Mouse (Mus musculus): ENCODE results near the gene Fzr1. TPM values are rescaled to one million over a fixed set of nuclear protein-coding genes. Genes with fewer than 3 reads are reported as not detected.

The Fzr1 gene
- polyA plus RNA-seq (2015; fragmentation: Nextera tagmentation; extraction: Ambion mirVana) = 88.5 and 90.5 TPM in 2 replicates

- peak within 1 kb of the TSS; percentile 81 for H3K9ac ChIP-seq
- H3K36me3 ChIP-seq = peaks cover 15% of the 10 kb centered on the region; the same call in 1 of the 2 replicates
- no peaks in the 10 kb centered on the region for H3K9me3 ChIP-seq
- H3K4me3 ChIP-seq (replicated peaks) = peak within 1 kb of the TSS; percentile 82
- WGBS = 1% methylated on average over 49 of the region's 59 CpGs
- H3K4me2 ChIP-seq = peak within 1 kb of the TSS; percentile 79
- peak; percentile 3; the same call in 1 of the 2 replicates for ATAC-seq (ENCODE audit: insufficient read depth, low FRiP score, low read depth)
- peaks cover 26% of the 10 kb centered on the region for H3K4me1 ChIP-seq
- H3K27ac ChIP-seq = peak within 1 kb of the TSS; percentile 74
- no peaks in the 10 kb centered on the region for H3K27me3 ChIP-seq (replicated peaks)
These were observed at the start of gene Fzr1 for GRCm38 (mm10) chr10:81377793-81378552. Gene Fzr1, minus strand, starts transcription at chr10:81378516.

DNA sequence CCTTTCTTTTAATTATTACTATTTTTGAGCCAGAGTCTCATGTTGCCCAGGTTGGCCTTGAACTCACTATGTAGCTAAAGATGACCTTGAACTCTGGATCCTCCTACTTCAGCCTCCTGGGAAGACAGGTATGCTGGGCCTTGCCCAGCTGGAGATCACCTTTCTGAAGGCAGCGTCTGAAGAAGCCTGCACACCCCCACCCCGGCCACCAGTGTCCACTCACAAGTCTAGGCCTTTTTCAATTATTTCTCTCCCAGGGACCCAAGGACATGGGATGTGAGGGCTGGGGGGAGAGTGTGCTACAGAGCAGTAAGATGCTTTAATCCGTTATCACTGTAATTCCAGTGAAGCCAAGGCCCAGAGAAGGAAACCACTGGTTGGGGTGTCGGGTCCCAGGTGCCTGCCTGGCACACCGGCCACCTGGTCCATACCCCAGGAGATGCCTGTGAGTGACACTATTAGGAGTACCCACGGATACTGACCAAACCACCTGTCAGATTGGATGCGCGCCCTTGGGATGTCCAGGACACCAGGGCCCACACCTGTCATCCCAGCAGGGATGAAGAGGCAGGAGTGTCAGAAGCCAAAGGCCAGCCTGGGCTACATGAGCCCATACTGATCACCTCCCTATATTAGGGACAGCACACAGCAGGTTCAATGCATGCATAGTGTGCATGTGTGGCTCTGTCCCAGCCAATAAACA is 49.6 kb upstream of the Fzr1 start:
- ATAC-seq (ENCODE audit: insufficient read depth, low FRiP score, low read depth) = no peak
- WGBS = 82% methylated on average over 8 of the region's 8 CpGs
- no peaks in the 10 kb centered on the region for H3K9me3 ChIP-seq
- H3K9ac ChIP-seq = no peak overlapping the region
- H3K4me1 ChIP-seq = peaks cover 48% of the 10 kb centered on the region
- 0 out of 2 replicates have a peak overlapping the region, but pooled peaks have one; percentile 68 for H3K4me2 ChIP-seq
- H3K27me3 ChIP-seq (replicated peaks) = no peaks in the 10 kb centered on the region
- H3K36me3 ChIP-seq = no peaks in the 10 kb centered on the region
- H3K4me3 ChIP-seq (replicated peaks) = no peak overlapping the region
- H3K27ac ChIP-seq = no peak overlapping the region

DNA sequence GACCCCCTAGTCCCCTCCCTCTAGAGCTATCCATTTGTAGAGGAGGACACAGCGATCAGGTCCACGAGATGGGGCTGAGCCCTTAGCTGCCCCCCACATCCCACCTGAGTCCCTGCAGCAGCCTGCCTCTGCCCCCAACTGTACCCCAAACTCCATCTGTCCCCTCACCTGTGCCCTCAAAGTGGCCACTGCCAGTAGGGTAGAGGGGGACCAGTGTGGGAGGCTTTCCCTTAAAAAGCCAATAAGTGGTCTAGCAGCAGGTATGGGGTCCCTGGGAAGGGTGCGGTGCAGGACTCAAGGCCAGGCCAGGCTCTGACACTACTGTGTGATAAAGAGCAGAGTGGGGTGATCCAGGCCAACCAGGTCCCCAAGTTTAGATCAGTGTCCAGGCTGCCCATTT is 49.0 kb upstream of the Fzr1 start:
- ATAC-seq (ENCODE audit: insufficient read depth, low FRiP score, low read depth) = no peak
- WGBS = 37% methylated on average over 3 of the region's 3 CpGs

GRCm38 (mm10) chr10:81426897-81427296 is 48.6 kb upstream of the Fzr1 start:
- no peaks in the 10 kb centered on the region for H3K36me3 ChIP-seq
- H3K27me3 ChIP-seq (replicated peaks) = no peaks in the 10 kb centered on the region
- 0% methylated on average over 34 of the region's 38 CpGs for WGBS
- peak overlapping the region; percentile 57 for H3K27ac ChIP-seq
- ATAC-seq (ENCODE audit: insufficient read depth, low FRiP score, low read depth) = no peak
- peaks cover 42% of the 10 kb centered on the region for H3K4me1 ChIP-seq
- H3K4me2 ChIP-seq = peak overlapping the region; percentile 68
- H3K4me3 ChIP-seq (replicated peaks) = peak overlapping the region; percentile 59
- peak overlapping the region; percentile 57 for H3K9ac ChIP-seq
- no peaks in the 10 kb centered on the region for H3K9me3 ChIP-seq

More for the DNA sequence above, 49.0 kb upstream of the Fzr1 start:
- Histone ChIP-seq H3K27ac (0 out of 2 replicates have a peak overlapping the region, but pooled peaks have one; percentile 57), H3K27me3 (replicated peaks) (no peaks in the 10 kb centered on the region), H3K4me1 (peaks cover 42% of the 10 kb centered on the region), H3K9ac (peak overlapping the region; percentile 57; the same call in 1 of the 2 replicates), H3K4me3 (replicated peaks) (peak overlapping the region; percentile 59), H3K36me3 (no peaks in the 10 kb centered on the region), H3K9me3 (no peaks in the 10 kb centered on the region), H3K4me2 (peak overlapping the region; percentile 68)

DNA sequence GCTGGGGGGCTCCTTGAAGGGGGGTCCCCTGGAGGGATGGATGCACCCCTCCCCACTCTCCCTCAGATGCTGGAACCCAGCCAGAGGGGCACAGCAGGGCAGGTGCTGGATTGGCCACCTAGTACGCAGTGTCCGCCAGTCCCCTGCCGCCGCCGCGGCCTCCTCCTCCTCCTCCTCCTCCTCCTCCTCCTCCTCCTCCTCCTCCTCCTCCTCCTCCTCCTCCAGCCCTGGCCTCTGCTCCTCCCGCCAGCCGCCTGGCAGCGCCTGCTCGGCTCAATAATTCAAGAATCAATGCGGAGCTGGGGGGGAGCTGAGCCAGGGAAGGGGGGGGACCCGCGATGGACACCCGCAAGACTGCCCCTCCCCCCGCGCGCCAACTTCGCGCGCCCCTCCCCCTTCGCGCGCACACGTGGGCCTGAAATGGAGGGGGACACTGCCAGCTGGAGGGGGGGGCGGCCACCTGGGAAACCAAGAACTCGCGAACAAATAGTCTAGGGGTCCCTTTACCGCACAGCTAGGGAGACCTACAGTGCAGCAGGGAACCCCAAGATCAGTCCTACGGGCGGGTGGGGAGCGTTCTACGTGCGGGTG is 47.9 kb upstream of the Fzr1 start:
- WGBS = 1% methylated on average over 23 of the region's 33 CpGs
- no peak for ATAC-seq (ENCODE audit: insufficient read depth, low FRiP score, low read depth)
- Histone ChIP-seq H3K27me3 (replicated peaks) (no peaks in the 10 kb centered on the region), H3K4me2 (peak overlapping the region; percentile 68), H3K27ac (peak overlapping the region; percentile 57), H3K9ac (peak overlapping the region; percentile 57), H3K4me3 (replicated peaks) (peak overlapping the region; percentile 59), H3K9me3 (no peaks in the 10 kb centered on the region), H3K4me1 (peaks cover 35% of the 10 kb centered on the region), H3K36me3 (no peaks in the 10 kb centered on the region)

DNA sequence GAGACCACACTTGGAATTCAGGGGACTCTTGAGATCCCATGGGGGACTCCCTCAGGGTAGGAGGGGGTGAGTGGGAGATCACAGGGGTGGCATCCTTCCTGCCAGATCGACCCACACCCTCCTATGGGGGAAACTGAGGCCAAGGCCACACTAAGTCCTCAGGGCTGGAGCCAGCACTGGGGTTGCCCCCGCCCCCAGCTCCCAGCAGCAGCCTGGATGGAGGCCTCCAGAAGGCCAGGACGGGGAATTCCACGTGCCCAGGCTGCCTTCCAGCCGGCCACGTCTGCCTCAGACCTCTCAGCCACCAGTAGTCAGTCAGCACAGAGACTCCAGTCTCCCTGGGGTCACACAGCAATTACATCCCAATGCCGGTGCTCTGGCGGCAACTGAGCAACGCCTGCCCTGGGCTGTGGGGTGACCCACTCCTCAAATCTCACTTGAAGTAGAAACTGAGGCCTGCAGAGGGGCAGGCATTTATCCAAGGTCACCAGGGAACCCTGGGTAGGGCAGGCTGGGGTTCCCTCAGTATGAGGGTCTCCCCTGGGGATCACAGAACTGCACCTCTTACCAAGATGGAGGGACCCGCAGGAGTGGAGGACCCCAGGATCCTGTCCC is 47.0 kb upstream of the Fzr1 start:
- no peaks in the 10 kb centered on the region for H3K36me3 ChIP-seq

GRCm38 (mm10) chr10:81424246-81425051 is 46.1 kb upstream of the Fzr1 start:
- ATAC-seq (ENCODE audit: insufficient read depth, low FRiP score, low read depth) = 0 out of 2 replicates have a peak, but pooled peaks have one; percentile 17

More for the DNA sequence above, 47.0 kb upstream of the Fzr1 start:
- peak overlapping the region; percentile 68 for H3K4me2 ChIP-seq
- no peaks in the 10 kb centered on the region for H3K27me3 ChIP-seq (replicated peaks)
- no peak for ATAC-seq (ENCODE audit: insufficient read depth, low FRiP score, low read depth)
- WGBS = 39% methylated on average over 10 of the region's 10 CpGs
- no peak overlapping the region for H3K9ac ChIP-seq
- H3K4me1 ChIP-seq = peaks cover 31% of the 10 kb centered on the region
- no peaks in the 10 kb centered on the region for H3K9me3 ChIP-seq
- peak overlapping the region; percentile 59 for H3K4me3 ChIP-seq (replicated peaks)
- H3K27ac ChIP-seq = peak overlapping the region; percentile 78

GRCm38 (mm10) chr10:81423476-81424245 is 45.3 kb upstream of the Fzr1 start:
- Histone ChIP-seq H3K4me2 (peak overlapping the region; percentile 68), H3K4me1 (peaks cover 33% of the 10 kb centered on the region), H3K9me3 (no peaks in the 10 kb centered on the region), H3K36me3 (0 out of 2 replicates have a peak, but pooled peaks cover 5% of the 10 kb centered on the region), H3K27ac (peak overlapping the region; percentile 49; the same call in 1 of the 2 replicates), H3K27me3 (replicated peaks) (no peaks in the 10 kb centered on the region), H3K4me3 (replicated peaks) (peak overlapping the region; percentile 59; the same call in 1 of the 2 replicates), H3K9ac (no peak overlapping the region)
- 68% methylated on average over 4 of the region's 4 CpGs for WGBS
- ATAC-seq (ENCODE audit: insufficient read depth, low FRiP score, low read depth) = no peak

More at GRCm38 (mm10) chr10:81424246-81425051, 46.1 kb upstream of the Fzr1 start:
- 9% methylated on average over 24 of the region's 25 CpGs for WGBS
- peak overlapping the region; percentile 68 for H3K4me2 ChIP-seq
- peak overlapping the region; percentile 59 for H3K4me3 ChIP-seq (replicated peaks)
- no peaks in the 10 kb centered on the region for H3K9me3 ChIP-seq
- no peak overlapping the region for H3K9ac ChIP-seq
- H3K27me3 ChIP-seq (replicated peaks) = no peaks in the 10 kb centered on the region
- no peaks in the 10 kb centered on the region for H3K36me3 ChIP-seq
- peaks cover 27% of the 10 kb centered on the region for H3K4me1 ChIP-seq
- H3K27ac ChIP-seq = peak overlapping the region; percentile 78

DNA sequence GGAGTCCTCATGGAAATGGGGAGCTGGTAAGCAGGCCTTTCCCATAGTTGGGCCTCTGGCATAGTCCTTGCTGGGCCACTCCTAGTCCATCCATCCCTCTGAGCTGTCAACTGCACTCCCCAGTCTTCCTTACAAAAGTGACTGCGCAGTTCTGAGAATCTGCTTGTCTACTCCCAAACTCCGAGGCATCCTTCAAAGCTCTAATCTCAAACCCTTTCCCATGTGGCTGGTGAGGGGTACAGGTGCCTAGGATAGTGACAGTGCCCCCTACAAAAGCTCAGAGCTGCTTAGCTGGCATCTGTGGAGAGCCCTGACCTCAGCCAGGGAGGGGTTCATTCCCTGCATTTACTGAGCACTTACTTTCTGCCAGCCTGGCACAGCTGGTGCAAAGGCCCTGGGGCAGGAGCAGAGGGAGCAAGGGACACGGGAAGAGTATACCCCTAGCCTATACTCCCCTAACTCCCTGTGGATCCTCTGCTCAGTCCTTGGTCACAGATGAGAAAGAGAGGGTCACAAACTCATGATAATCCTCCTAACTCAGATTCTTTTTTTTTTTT is 44.4 kb upstream of the Fzr1 start:
- H3K27me3 ChIP-seq (replicated peaks) = no peaks in the 10 kb centered on the region
- ATAC-seq (ENCODE audit: insufficient read depth, low FRiP score, low read depth) = no peak
- no peaks in the 10 kb centered on the region for H3K9me3 ChIP-seq
- WGBS = 81% methylated on average over 3 of the region's 3 CpGs
- H3K9ac ChIP-seq = no peak overlapping the region
- no peak overlapping the region for H3K27ac ChIP-seq
- H3K4me1 ChIP-seq = peaks cover 42% of the 10 kb centered on the region
- H3K4me3 ChIP-seq (replicated peaks) = no peak overlapping the region
- 0 out of 2 replicates have a peak, but pooled peaks cover 5% of the 10 kb centered on the region for H3K36me3 ChIP-seq
- no peak overlapping the region for H3K4me2 ChIP-seq

GRCm38 (mm10) chr10:81422191-81422590 is 43.9 kb upstream of the Fzr1 start:
- WGBS = 67% methylated on average over 6 of the region's 6 CpGs
- Histone ChIP-seq H3K36me3 (0 out of 2 replicates have a peak, but pooled peaks cover 5% of the 10 kb centered on the region), H3K4me3 (replicated peaks) (no peak overlapping the region), H3K4me1 (peaks cover 44% of the 10 kb centered on the region), H3K9ac (no peak overlapping the region), H3K9me3 (no peaks in the 10 kb centered on the region), H3K27ac (no peak overlapping the region), H3K27me3 (replicated peaks) (no peaks in the 10 kb centered on the region), H3K4me2 (no peak overlapping the region)
- ATAC-seq (ENCODE audit: insufficient read depth, low FRiP score, low read depth) = no peak

All from stomach, embryonic 15.5 days (tissue).